Mouse (Mus musculus): ENCODE measurements around the gene Twsg1. TPM values are rescaled to one million over a fixed set of nuclear protein-coding genes. Genes with fewer than 3 reads are reported as not detected.

The Twsg1 gene
- polyA plus RNA-seq, 1 experiment from 2014 or later = 107 TPM

- Histone ChIP-seq H3K27me3 (ENCODE audit: control insufficient read depth, insufficient read depth, low read length) (no peaks in the 10 kb centered on the region), H3K4me2 (ENCODE audit: low read depth, low read length, severe bottlenecking) (no peak overlapping the region), H3K9ac (ENCODE audit: low read length) (no peak overlapping the region), H3K9me3 (ENCODE audit: control insufficient read depth, low read length) (no peaks in the 10 kb centered on the region), H3K27ac (ENCODE audit: low read depth, low read length) (no peak overlapping the region), H3K4me1 (replicated peaks; ENCODE audit: control insufficient read depth, insufficient read depth, low read length) (no peaks in the 10 kb centered on the region), H3K4me3 (ENCODE audit: low read depth, low read length) (no peak overlapping the region), H3K36me3 (ENCODE audit: control insufficient read depth, insufficient read depth, low read length) (no peaks in the 10 kb centered on the region)
- 91% methylated on average over 8 of the region's 8 CpGs for WGBS
- DNase-seq (ENCODE audit: low spot score) = no peak
- ATAC-seq (replicated peaks; ENCODE audit: low FRiP score) = no peak
These were observed 6.8 kb upstream of the Twsg1 start for GRCm38 (mm10) chr17:65957782-65958325.

GRCm38 (mm10) chr17:65956993-65957781 is 6.2 kb upstream of the Twsg1 start:
- Histone ChIP-seq H3K9ac (ENCODE audit: low read length) (no peak overlapping the region), H3K4me2 (ENCODE audit: low read depth, low read length, severe bottlenecking) (no peak overlapping the region), H3K36me3 (ENCODE audit: control insufficient read depth, insufficient read depth, low read length) (no peaks in the 10 kb centered on the region), H3K27ac (ENCODE audit: low read depth, low read length) (no peak overlapping the region), H3K4me1 (replicated peaks; ENCODE audit: control insufficient read depth, insufficient read depth, low read length) (no peaks in the 10 kb centered on the region), H3K9me3 (ENCODE audit: control insufficient read depth, low read length) (no peaks in the 10 kb centered on the region), H3K27me3 (ENCODE audit: control insufficient read depth, insufficient read depth, low read length) (no peaks in the 10 kb centered on the region), H3K4me3 (ENCODE audit: low read depth, low read length) (no peak overlapping the region)
- WGBS = 92% methylated on average over 14 of the region's 14 CpGs
- ATAC-seq (replicated peaks; ENCODE audit: low FRiP score) (no peak), DNase-seq (ENCODE audit: low spot score) (no peak)

DNA sequence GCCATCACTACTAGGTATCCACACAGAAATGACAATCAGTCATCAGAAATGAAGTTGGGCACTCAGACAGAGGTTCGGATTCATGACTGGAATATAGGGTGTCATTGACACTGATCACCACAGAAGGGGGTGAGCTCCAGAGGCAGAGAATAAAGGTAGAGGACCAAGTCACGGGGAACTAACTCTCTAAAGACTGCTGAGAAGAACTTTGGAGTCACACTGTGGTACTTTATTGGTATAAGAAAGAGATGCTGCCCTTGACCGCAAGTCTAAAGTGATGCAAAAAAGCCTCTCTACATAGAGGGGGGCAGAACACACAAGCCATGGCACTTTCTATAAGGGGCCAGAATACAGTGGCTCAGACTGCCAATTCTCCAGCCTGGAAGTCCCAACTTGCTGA is 5.1 kb upstream of the Twsg1 start:
- Histone ChIP-seq H3K9me3 (ENCODE audit: control insufficient read depth, low read length) (no peaks in the 10 kb centered on the region), H3K4me2 (ENCODE audit: low read depth, low read length, severe bottlenecking) (no peak overlapping the region), H3K36me3 (ENCODE audit: control insufficient read depth, insufficient read depth, low read length) (no peaks in the 10 kb centered on the region), H3K4me1 (replicated peaks; ENCODE audit: control insufficient read depth, insufficient read depth, low read length) (no peaks in the 10 kb centered on the region), H3K27ac (ENCODE audit: low read depth, low read length) (no peak overlapping the region), H3K27me3 (ENCODE audit: control insufficient read depth, insufficient read depth, low read length) (no peaks in the 10 kb centered on the region; the same call in 1 of the 2 replicates), H3K4me3 (ENCODE audit: low read depth, low read length) (no peak overlapping the region), H3K9ac (ENCODE audit: low read length) (no peak overlapping the region)
- DNase-seq (ENCODE audit: low spot score) = no peak
- no peak for ATAC-seq (replicated peaks; ENCODE audit: low FRiP score)
- WGBS = 80% methylated on average over 3 of the region's 3 CpGs

- DNase-seq (ENCODE audit: low spot score) = no peak
- 68% methylated on average over 4 of the region's 4 CpGs for WGBS
- Histone ChIP-seq H3K4me3 (ENCODE audit: low read depth, low read length) (no peak overlapping the region), H3K27me3 (ENCODE audit: control insufficient read depth, insufficient read depth, low read length) (no peaks in the 10 kb centered on the region; the same call in 1 of the 2 replicates), H3K4me2 (ENCODE audit: low read depth, low read length, severe bottlenecking) (no peak overlapping the region), H3K9me3 (ENCODE audit: control insufficient read depth, low read length) (no peaks in the 10 kb centered on the region), H3K27ac (ENCODE audit: low read depth, low read length) (no peak overlapping the region), H3K36me3 (ENCODE audit: control insufficient read depth, insufficient read depth, low read length) (no peaks in the 10 kb centered on the region), H3K9ac (ENCODE audit: low read length) (no peak overlapping the region), H3K4me1 (replicated peaks; ENCODE audit: control insufficient read depth, insufficient read depth, low read length) (no peaks in the 10 kb centered on the region)
- no peak for ATAC-seq (replicated peaks; ENCODE audit: low FRiP score)
These were observed 2.9 kb upstream of the Twsg1 start for GRCm38 (mm10) chr17:65953959-65954358.

DNA sequence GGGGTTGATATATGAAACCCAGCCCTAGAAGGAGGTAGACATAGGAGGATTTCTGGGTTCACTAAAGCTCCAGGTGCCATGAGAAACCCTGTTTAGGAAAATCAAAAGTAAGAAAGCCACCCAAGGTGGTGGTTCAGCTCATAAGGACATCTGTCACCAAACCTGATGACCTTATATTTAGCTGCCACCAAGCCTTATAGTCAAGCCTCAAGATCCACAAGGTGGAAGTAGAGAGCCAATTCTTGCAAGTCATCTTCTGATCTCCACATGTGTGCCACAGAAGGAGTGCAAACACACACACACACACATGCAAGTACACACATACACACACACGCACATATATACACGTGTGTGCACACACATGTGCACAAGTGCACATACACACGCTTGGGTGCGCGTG is 1.1 kb upstream of the Twsg1 start:
- no peak overlapping the region for H3K27ac ChIP-seq (ENCODE audit: low read depth, low read length)
- H3K4me3 ChIP-seq (ENCODE audit: low read depth, low read length) = no peak overlapping the region
- H3K4me1 ChIP-seq (replicated peaks; ENCODE audit: control insufficient read depth, insufficient read depth, low read length) = no peaks in the 10 kb centered on the region
- ATAC-seq (replicated peaks; ENCODE audit: low FRiP score) (no peak), DNase-seq (ENCODE audit: low spot score) (no peak)
- H3K27me3 ChIP-seq (ENCODE audit: control insufficient read depth, insufficient read depth, low read length) = no peaks in the 10 kb centered on the region; the same call in 1 of the 2 replicates
- no peak overlapping the region for H3K4me2 ChIP-seq (ENCODE audit: low read depth, low read length, severe bottlenecking)
- H3K9ac ChIP-seq (ENCODE audit: low read length) = no peak overlapping the region
- H3K36me3 ChIP-seq (ENCODE audit: control insufficient read depth, insufficient read depth, low read length) = peaks cover 2% of the 10 kb centered on the region; the same call in 1 of the 2 replicates
- WGBS = 87% methylated on average over 5 of the region's 5 CpGs
- no peaks in the 10 kb centered on the region for H3K9me3 ChIP-seq (ENCODE audit: control insufficient read depth, low read length)

DNA sequence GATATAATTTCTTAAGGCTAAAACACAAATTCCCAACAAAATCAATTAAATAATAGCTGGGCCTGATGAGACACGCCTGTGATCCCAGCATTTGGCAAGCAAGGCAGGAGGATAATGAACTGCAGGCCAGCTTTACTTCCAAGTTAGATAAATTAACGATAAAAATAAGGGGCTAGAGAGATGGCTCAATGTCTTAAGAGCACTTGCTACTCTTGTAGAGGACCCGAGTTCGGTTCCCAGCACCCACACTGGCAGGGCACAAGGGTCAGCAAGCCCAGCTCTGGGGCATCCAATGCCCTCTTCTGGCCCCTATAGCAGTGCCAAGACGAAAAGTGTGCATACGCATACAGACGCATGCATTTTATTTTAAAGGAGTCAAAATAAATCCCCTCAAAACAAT is 843 bp downstream of the Twsg1 start:
- no peak for DNase-seq (ENCODE audit: low spot score)
- Histone ChIP-seq H3K27ac (ENCODE audit: low read depth, low read length) (no peak overlapping the region), H3K9me3 (ENCODE audit: control insufficient read depth, low read length) (no peaks in the 10 kb centered on the region), H3K27me3 (ENCODE audit: control insufficient read depth, insufficient read depth, low read length) (no peaks in the 10 kb centered on the region; the same call in 1 of the 2 replicates), H3K4me1 (replicated peaks; ENCODE audit: control insufficient read depth, insufficient read depth, low read length) (no peaks in the 10 kb centered on the region), H3K4me3 (ENCODE audit: low read depth, low read length) (peak overlapping the region; percentile 94), H3K4me2 (ENCODE audit: low read depth, low read length, severe bottlenecking) (peak overlapping the region; percentile 53), H3K36me3 (ENCODE audit: control insufficient read depth, insufficient read depth, low read length) (peaks cover 2% of the 10 kb centered on the region; the same call in 1 of the 2 replicates), H3K9ac (ENCODE audit: low read length) (peak overlapping the region; percentile 93)
- WGBS = 37% methylated on average over 7 of the region's 7 CpGs
- ATAC-seq (replicated peaks; ENCODE audit: low FRiP score) = peak; percentile 36; the same call in 1 of the 2 replicates

- Histone ChIP-seq H3K36me3 (ENCODE audit: control insufficient read depth, insufficient read depth, low read length) (peaks cover 2% of the 10 kb centered on the region; the same call in 1 of the 2 replicates), H3K9ac (ENCODE audit: low read length) (no peak overlapping the region), H3K9me3 (ENCODE audit: control insufficient read depth, low read length) (no peaks in the 10 kb centered on the region), H3K4me2 (ENCODE audit: low read depth, low read length, severe bottlenecking) (no peak overlapping the region), H3K4me3 (ENCODE audit: low read depth, low read length) (no peak overlapping the region), H3K27ac (ENCODE audit: low read depth, low read length) (no peak overlapping the region), H3K4me1 (replicated peaks; ENCODE audit: control insufficient read depth, insufficient read depth, low read length) (no peaks in the 10 kb centered on the region; the same call in 1 of the 2 replicates), H3K27me3 (ENCODE audit: control insufficient read depth, insufficient read depth, low read length) (no peaks in the 10 kb centered on the region; the same call in 1 of the 2 replicates)
- ATAC-seq (replicated peaks; ENCODE audit: low FRiP score) = no peak
- WGBS = 94% methylated on average over 8 of the region's 8 CpGs
- no peak for DNase-seq (ENCODE audit: low spot score)
These were observed 3.7 kb downstream of the Twsg1 start for GRCm38 (mm10) chr17:65947307-65947706.

DNA sequence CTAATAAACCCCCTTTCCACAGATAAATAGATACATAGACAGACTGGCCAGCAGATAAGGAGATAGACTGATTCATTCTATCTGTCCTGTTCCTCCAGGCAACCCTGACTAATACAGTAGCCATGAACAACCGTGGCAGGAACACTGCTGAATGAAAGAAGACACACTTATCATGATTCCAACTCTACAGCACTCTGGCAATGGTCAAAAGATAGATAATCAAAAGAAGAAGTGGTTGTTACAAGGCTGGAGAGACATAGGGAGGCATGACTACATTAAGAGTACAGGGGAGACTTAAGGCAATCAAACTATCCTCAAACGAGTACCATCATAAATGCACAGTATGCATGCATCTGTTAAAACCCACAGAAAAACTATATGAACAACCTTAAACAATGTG is 5.6 kb downstream of the Twsg1 start:
- H3K4me1 ChIP-seq (replicated peaks; ENCODE audit: control insufficient read depth, insufficient read depth, low read length) = no peaks in the 10 kb centered on the region; the same call in 1 of the 2 replicates
- H3K4me2 ChIP-seq (ENCODE audit: low read depth, low read length, severe bottlenecking) = no peak overlapping the region
- 92% methylated on average over 2 of the region's 2 CpGs for WGBS
- H3K27me3 ChIP-seq (ENCODE audit: control insufficient read depth, insufficient read depth, low read length) = no peaks in the 10 kb centered on the region
- ATAC-seq (replicated peaks; ENCODE audit: low FRiP score) (no peak), DNase-seq (ENCODE audit: low spot score) (no peak)
- peaks cover 2% of the 10 kb centered on the region; the same call in 1 of the 2 replicates for H3K36me3 ChIP-seq (ENCODE audit: control insufficient read depth, insufficient read depth, low read length)
- no peak overlapping the region for H3K9ac ChIP-seq (ENCODE audit: low read length)
- H3K27ac ChIP-seq (ENCODE audit: low read depth, low read length) = no peak overlapping the region
- no peaks in the 10 kb centered on the region for H3K9me3 ChIP-seq (ENCODE audit: control insufficient read depth, low read length)
- no peak overlapping the region for H3K4me3 ChIP-seq (ENCODE audit: low read depth, low read length)
